Mouse (Mus musculus): ENCODE data around the gene Tcl1b5. TPM values are rescaled to one million over a fixed set of nuclear protein-coding genes. Genes with fewer than 3 reads are reported as not detected.
"Not testable (repeated sequence)": the region's sequence is repeated elsewhere in the genome, so short reads cannot be mapped to it uniquely, and the experiment has no call there.

Tcl1b5 gene
- polyA plus RNA-seq (2015; fragmentation: Nextera tagmentation; extraction: Ambion mirVana), result not detected in 2 replicates

DNA sequence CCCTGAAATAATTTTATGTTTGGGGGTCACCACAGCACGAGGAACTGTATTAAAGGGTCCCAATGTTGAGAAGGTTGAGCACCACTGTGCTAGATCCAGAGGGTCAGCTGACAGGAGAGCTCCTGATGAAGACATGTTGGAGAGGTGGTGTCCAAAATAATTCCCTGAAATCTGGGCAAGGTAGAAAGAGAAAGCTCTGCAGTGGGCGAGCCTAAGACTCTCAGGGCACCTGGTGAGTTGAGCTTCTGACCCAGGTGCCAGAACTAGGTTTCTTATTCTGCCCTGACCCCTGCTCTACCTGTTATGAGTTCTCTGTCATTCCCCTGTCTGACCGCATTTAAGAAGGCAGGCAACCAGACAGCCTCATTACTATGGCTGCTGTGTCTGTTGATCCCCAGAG is at the start of gene Tcl1b5:
Gene Tcl1b5, plus strand, starts transcription at position 301 of the 400 bp plus-strand sequence.
- not testable (repeated sequence) for H3K36me3 ChIP-seq (ENCODE audit: control insufficient read depth, insufficient read depth, low read length); H3K27me3 ChIP-seq (ENCODE audit: control insufficient read depth, insufficient read depth, low read depth, low read length); ATAC-seq (ENCODE audit: low read depth); H3K9me3 ChIP-seq (ENCODE audit: control insufficient read depth, low read length); H3K4me2 ChIP-seq (ENCODE audit: low read depth, low read length); H3K27ac ChIP-seq (ENCODE audit: low read length); H3K4me3 ChIP-seq (ENCODE audit: low read length); H3K9ac ChIP-seq (ENCODE audit: low read length); H3K4me1 ChIP-seq (replicated peaks; ENCODE audit: control insufficient read depth, insufficient read depth, low read length)
- WGBS, result 55% methylated on average over 3 of the region's 3 CpGs

DNA sequence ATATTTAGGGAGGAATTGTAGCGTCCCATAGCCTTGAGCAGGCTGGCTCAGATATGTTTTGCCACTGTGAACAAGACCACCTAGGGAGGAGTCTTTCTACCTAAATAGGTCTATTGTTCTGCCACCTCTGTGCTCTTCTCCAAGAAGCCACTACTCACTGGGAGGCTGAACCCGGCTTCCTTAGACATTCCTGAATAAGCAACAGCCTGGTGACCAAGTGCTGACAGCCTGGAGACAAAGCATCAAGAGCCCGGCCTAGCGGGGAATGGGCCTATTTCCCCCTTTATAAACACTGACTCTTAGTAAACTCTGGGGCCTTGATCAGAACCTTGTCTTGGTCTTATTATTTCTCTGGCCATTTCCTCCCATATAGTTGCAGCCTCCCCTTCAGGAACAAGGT is 49.6 kb upstream of the Tcl1b5 start:
- no peak for ATAC-seq (ENCODE audit: low read depth)
- Histone ChIP-seq H3K9me3 (ENCODE audit: control insufficient read depth, low read length) (no peaks in the 10 kb centered on the region), H3K27ac (ENCODE audit: low read length) (no peak overlapping the region), H3K4me2 (ENCODE audit: low read depth, low read length) (no peak overlapping the region), H3K27me3 (ENCODE audit: control insufficient read depth, insufficient read depth, low read depth, low read length) (no peaks in the 10 kb centered on the region), H3K4me1 (replicated peaks; ENCODE audit: control insufficient read depth, insufficient read depth, low read length) (no peaks in the 10 kb centered on the region), H3K4me3 (ENCODE audit: low read length) (no peak overlapping the region), H3K36me3 (ENCODE audit: control insufficient read depth, insufficient read depth, low read length) (no peaks in the 10 kb centered on the region), H3K9ac (ENCODE audit: low read length) (no peak overlapping the region)
- WGBS, result 63% methylated on average over 4 of the region's 4 CpGs

GRCm38 (mm10) chr12:105127607-105128006 is 48.5 kb upstream of the Tcl1b5 start:
- no peak for ATAC-seq (ENCODE audit: low read depth)
- Histone ChIP-seq H3K9me3 (ENCODE audit: control insufficient read depth, low read length) (no peaks in the 10 kb centered on the region), H3K4me2 (ENCODE audit: low read depth, low read length) (no peak overlapping the region), H3K9ac (ENCODE audit: low read length) (no peak overlapping the region), H3K4me1 (replicated peaks; ENCODE audit: control insufficient read depth, insufficient read depth, low read length) (no peaks in the 10 kb centered on the region), H3K4me3 (ENCODE audit: low read length) (no peak overlapping the region), H3K27ac (ENCODE audit: low read length) (no peak overlapping the region), H3K36me3 (ENCODE audit: control insufficient read depth, insufficient read depth, low read length) (no peaks in the 10 kb centered on the region), H3K27me3 (ENCODE audit: control insufficient read depth, insufficient read depth, low read depth, low read length) (no peaks in the 10 kb centered on the region)
- WGBS, result 72% methylated on average over 2 of the region's 2 CpGs

DNA sequence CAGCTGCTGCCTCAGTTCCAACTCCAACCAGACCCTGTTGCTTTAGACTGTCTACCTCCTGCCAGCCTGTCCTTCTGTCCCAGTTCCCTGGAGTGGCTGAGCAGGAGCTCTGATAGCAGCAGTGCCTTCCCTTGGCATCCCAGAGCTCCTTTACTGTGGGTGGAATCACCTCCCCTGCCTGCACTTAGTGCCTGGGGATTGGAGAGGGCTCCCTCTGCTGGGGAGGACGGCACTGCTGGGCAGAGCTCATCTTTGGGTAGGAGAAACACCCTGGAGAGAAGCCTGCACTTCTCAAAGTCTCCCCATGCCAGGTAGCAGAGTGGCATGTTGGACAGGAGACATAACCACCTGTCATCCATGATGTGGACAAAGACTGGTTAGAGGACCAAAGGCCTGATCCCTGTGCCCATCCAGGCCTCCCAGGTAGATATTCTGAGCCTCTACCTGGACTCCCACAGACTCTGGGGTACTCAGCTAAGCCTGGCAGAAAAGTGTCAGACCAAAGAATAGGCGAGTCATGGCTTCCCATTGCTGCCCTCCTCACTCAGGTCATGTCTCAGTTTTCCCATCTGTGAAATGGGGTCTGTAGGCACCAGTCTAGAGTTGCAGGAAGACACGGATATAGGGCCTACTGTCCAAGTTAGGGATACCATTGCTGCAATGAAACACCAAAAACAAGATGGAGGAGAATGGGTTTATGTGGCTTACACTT is 46.5 kb upstream of the Tcl1b5 start:
- H3K4me1 ChIP-seq (replicated peaks; ENCODE audit: control insufficient read depth, insufficient read depth, low read length); H3K36me3 ChIP-seq (ENCODE audit: control insufficient read depth, insufficient read depth, low read length); H3K4me3 ChIP-seq (ENCODE audit: low read length); H3K4me2 ChIP-seq (ENCODE audit: low read depth, low read length); H3K9me3 ChIP-seq (ENCODE audit: control insufficient read depth, low read length); H3K27me3 ChIP-seq (ENCODE audit: control insufficient read depth, insufficient read depth, low read depth, low read length); ATAC-seq (ENCODE audit: low read depth); H3K9ac ChIP-seq (ENCODE audit: low read length); H3K27ac ChIP-seq (ENCODE audit: low read length): not testable (repeated sequence)
- 48% methylated on average over 3 of the region's 3 CpGs for WGBS

GRCm38 (mm10) chr12:105134167-105134566 is 42.0 kb upstream of the Tcl1b5 start:
- 60% methylated on average over 2 of the region's 2 CpGs for WGBS
- not testable (repeated sequence) for H3K9ac ChIP-seq (ENCODE audit: low read length)

DNA sequence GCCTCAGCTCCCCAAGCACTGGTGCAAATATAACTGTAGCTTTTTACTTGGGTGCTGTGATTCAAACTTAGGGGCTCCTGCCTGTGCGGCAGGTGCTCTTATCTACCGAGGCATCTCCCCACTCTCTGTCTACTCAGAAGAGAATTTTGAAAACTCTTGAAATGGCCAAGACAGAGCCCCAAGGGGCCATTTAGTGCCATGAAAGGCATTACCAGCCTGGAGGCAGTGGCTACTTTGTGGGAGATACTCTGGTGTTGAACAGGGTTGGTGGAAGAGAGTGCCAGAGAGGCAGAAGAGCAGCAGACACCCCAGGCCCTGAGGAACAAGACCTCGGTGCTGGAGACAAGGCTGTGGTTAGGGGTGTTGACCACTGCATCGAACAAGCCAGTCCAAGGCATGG is 41.3 kb upstream of the Tcl1b5 start:
- H3K4me1 ChIP-seq (replicated peaks; ENCODE audit: control insufficient read depth, insufficient read depth, low read length); H3K9me3 ChIP-seq (ENCODE audit: control insufficient read depth, low read length); H3K36me3 ChIP-seq (ENCODE audit: control insufficient read depth, insufficient read depth, low read length); H3K27ac ChIP-seq (ENCODE audit: low read length); H3K9ac ChIP-seq (ENCODE audit: low read length); H3K27me3 ChIP-seq (ENCODE audit: control insufficient read depth, insufficient read depth, low read depth, low read length); H3K4me3 ChIP-seq (ENCODE audit: low read length); H3K4me2 ChIP-seq (ENCODE audit: low read depth, low read length); ATAC-seq (ENCODE audit: low read depth): not testable (repeated sequence)
- WGBS, result 74% methylated on average over 4 of the region's 4 CpGs

More at GRCm38 (mm10) chr12:105134167-105134566, 42.0 kb upstream of the Tcl1b5 start:
- H3K4me2 ChIP-seq (ENCODE audit: low read depth, low read length); H3K27me3 ChIP-seq (ENCODE audit: control insufficient read depth, insufficient read depth, low read depth, low read length); H3K9me3 ChIP-seq (ENCODE audit: control insufficient read depth, low read length); H3K36me3 ChIP-seq (ENCODE audit: control insufficient read depth, insufficient read depth, low read length); H3K4me1 ChIP-seq (replicated peaks; ENCODE audit: control insufficient read depth, insufficient read depth, low read length); H3K27ac ChIP-seq (ENCODE audit: low read length); ATAC-seq (ENCODE audit: low read depth); H3K4me3 ChIP-seq (ENCODE audit: low read length): not testable (repeated sequence)

GRCm38 (mm10) chr12:105137729-105138128 is 38.4 kb upstream of the Tcl1b5 start:
- not testable (repeated sequence) for H3K27ac ChIP-seq (ENCODE audit: low read length); H3K9ac ChIP-seq (ENCODE audit: low read length); H3K4me1 ChIP-seq (replicated peaks; ENCODE audit: control insufficient read depth, insufficient read depth, low read length); ATAC-seq (ENCODE audit: low read depth); H3K4me3 ChIP-seq (ENCODE audit: low read length); H3K9me3 ChIP-seq (ENCODE audit: control insufficient read depth, low read length); H3K36me3 ChIP-seq (ENCODE audit: control insufficient read depth, insufficient read depth, low read length); H3K4me2 ChIP-seq (ENCODE audit: low read depth, low read length); H3K27me3 ChIP-seq (ENCODE audit: control insufficient read depth, insufficient read depth, low read depth, low read length)
- WGBS, result 63% methylated on average over 1 of the region's 1 CpGs

DNA sequence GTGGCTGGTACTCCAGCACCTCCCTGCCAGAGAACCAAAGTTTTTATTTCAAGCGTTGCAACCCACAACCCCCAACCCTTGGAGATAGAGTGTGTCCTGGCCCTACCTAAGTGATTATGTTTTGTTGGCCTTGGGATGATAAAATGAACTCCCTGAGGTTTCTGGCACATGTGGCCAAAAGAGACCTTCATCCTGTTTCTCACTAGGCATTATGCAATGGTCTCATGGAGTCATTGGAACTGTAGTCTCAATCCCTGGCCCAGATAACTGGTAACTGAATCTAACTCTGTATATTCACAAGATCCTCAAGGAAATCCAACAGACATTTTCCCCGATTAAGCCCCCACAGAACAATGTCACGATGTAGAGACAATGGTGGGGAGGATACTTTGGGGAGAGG is 33.0 kb upstream of the Tcl1b5 start:
- 89% methylated on average over 3 of the region's 3 CpGs for whole genome bisulfite sequencing
- H3K27ac ChIP-seq (ENCODE audit: low read length), result no peak overlapping the region
- H3K9me3 ChIP-seq (ENCODE audit: control insufficient read depth, low read length), result no peaks in the 10 kb centered on the region
- H3K36me3 ChIP-seq (ENCODE audit: control insufficient read depth, insufficient read depth, low read length), result no peaks in the 10 kb centered on the region
- no peak overlapping the region for H3K9ac ChIP-seq (ENCODE audit: low read length)
- no peak overlapping the region for H3K4me3 ChIP-seq (ENCODE audit: low read length)
- H3K4me2 ChIP-seq (ENCODE audit: low read depth, low read length), result no peak overlapping the region
- no peaks in the 10 kb centered on the region for H3K4me1 ChIP-seq (replicated peaks; ENCODE audit: control insufficient read depth, insufficient read depth, low read length)
- no peak for ATAC-seq (ENCODE audit: low read depth)
- no peaks in the 10 kb centered on the region for H3K27me3 ChIP-seq (ENCODE audit: control insufficient read depth, insufficient read depth, low read depth, low read length)

DNA sequence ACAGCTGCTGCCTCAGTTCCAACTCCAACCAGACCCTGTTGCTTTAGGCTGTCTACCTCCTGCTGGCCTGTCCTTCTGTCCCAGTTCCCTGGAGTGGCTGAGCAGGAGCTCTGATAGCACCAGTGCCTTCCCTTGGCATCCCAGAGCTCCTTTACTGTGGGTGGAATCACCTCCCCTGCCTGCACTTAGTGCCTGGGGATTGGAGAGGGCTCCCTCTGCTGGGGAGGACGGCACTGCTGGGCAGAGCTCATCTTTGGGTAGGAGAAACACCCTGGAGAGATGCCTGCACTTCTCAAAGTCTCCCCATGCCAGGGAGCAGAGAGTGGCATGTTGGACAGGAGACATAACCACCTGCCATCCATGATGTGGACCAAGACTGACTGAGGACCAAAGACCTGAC is 31.2 kb upstream of the Tcl1b5 start:
- WGBS, result 20% methylated on average over 1 of the region's 1 CpGs
- not testable (repeated sequence) for H3K4me2 ChIP-seq (ENCODE audit: low read depth, low read length); H3K4me1 ChIP-seq (replicated peaks; ENCODE audit: control insufficient read depth, insufficient read depth, low read length); H3K27ac ChIP-seq (ENCODE audit: low read length); H3K9ac ChIP-seq (ENCODE audit: low read length); H3K36me3 ChIP-seq (ENCODE audit: control insufficient read depth, insufficient read depth, low read length); ATAC-seq (ENCODE audit: low read depth); H3K9me3 ChIP-seq (ENCODE audit: control insufficient read depth, low read length); H3K4me3 ChIP-seq (ENCODE audit: low read length); H3K27me3 ChIP-seq (ENCODE audit: control insufficient read depth, insufficient read depth, low read depth, low read length)

- H3K27me3 ChIP-seq (ENCODE audit: control insufficient read depth, insufficient read depth, low read depth, low read length), result no peaks in the 10 kb centered on the region
- H3K9me3 ChIP-seq (ENCODE audit: control insufficient read depth, low read length), result no peaks in the 10 kb centered on the region
- no peak within 1 kb of the TSS for H3K9ac ChIP-seq (ENCODE audit: low read length)
- H3K4me2 ChIP-seq (ENCODE audit: low read depth, low read length), result no peak within 1 kb of the TSS
- H3K27ac ChIP-seq (ENCODE audit: low read length), result no peak within 1 kb of the TSS
- no peaks in the 10 kb centered on the region for H3K4me1 ChIP-seq (replicated peaks; ENCODE audit: control insufficient read depth, insufficient read depth, low read length)
- WGBS, result 69% methylated on average over 3 of the region's 3 CpGs
- no peak within 1 kb of the TSS for H3K4me3 ChIP-seq (ENCODE audit: low read length)
- no peaks in the 10 kb centered on the region for H3K36me3 ChIP-seq (ENCODE audit: control insufficient read depth, insufficient read depth, low read length)
- ATAC-seq (ENCODE audit: low read depth), result no peak
Observed at GRCm38 (mm10) chr12:105145714-105146113, 30.4 kb upstream of the Tcl1b5 start, which contains the start of gene Tcl1b2. Tcl1b2 (plus strand) TSS chr12:105146014.

Data from lung, embryonic 16.5 days (tissue).